Mouse (Mus musculus) large intestine, adult 2 months (tissue): ENCODE results near the gene Patj. TPM values are rescaled to one million over a fixed set of nuclear protein-coding genes. Genes with fewer than 3 reads are reported as not detected.

Experiments
- DNase-seq: peaks from one replicate; pipeline ENCODE4 v3.0.0-alpha.2; 2012; ENCODE audit warnings: low read depth, low spot score
- WGBS: fragments of 180-500 bp; shearing (Covaris S2); methylation state at CpG from one replicate; pipeline ENCODE4 v1.1.7; 2018; 5-methylcytosine and 5-hydroxymethylcytosine counted together
- polyA plus RNA-seq: library from polyadenylated mRNA; depleted of rRNA; stranded (reverse); fragments of >200 nt; gene quantifications from 2 replicates; pipeline ENCODE4 v1.2.3, GENCODE M21; 2012

Patj gene
- polyA plus RNA-seq, 1 experiment: 24.3 TPM

- 53% methylated on average over 10 of the region's 10 CpGs for WGBS
Observed at GRCm38 (mm10) chr4:98563506-98564195, 168.1 kb downstream of the Patj start.

GRCm38 (mm10) chr4:98564196-98564865 is 168.7 kb downstream of the Patj start:
- no peak for DNase-seq
- WGBS: 64% methylated on average over 6 of the region's 6 CpGs

More at GRCm38 (mm10) chr4:98563506-98564195, 168.1 kb downstream of the Patj start:
- DNase-seq: no peak

- WGBS: 92% methylated on average over 6 of the region's 6 CpGs
- no peak for DNase-seq
Observed at GRCm38 (mm10) chr4:98566741-98567140, 171.2 kb downstream of the Patj start.

GRCm38 (mm10) chr4:98567457-98567856 is 171.9 kb downstream of the Patj start:
- WGBS: 85% methylated on average over 9 of the region's 9 CpGs
- no peak for DNase-seq

- DNase-seq: no peak
- WGBS: 60% methylated on average over 4 of the region's 4 CpGs
Observed at GRCm38 (mm10) chr4:98569904-98570303, 174.3 kb downstream of the Patj start.

GRCm38 (mm10) chr4:98577275-98577674 is 181.7 kb downstream of the Patj start:
- DNase-seq: no peak

GRCm38 (mm10) chr4:98577957-98578541 is 182.5 kb downstream of the Patj start:
- DNase-seq: no peak
- 91% methylated on average over 3 of the region's 3 CpGs for WGBS

- no peak for DNase-seq
- 83% methylated on average over 8 of the region's 8 CpGs for WGBS
Observed at GRCm38 (mm10) chr4:98581456-98581855, 185.9 kb downstream of the Patj start.

GRCm38 (mm10) chr4:98584023-98584422 is 188.4 kb downstream of the Patj start:
- WGBS: 88% methylated on average over 5 of the region's 5 CpGs
- no peak for DNase-seq

GRCm38 (mm10) chr4:98586303-98586702 is 190.7 kb downstream of the Patj start:
- 78% methylated on average over 4 of the region's 4 CpGs for WGBS
- DNase-seq: no peak

- WGBS: 71% methylated on average over 2 of the region's 2 CpGs
- DNase-seq: no peak
Observed at GRCm38 (mm10) chr4:98587686-98588085, 192.1 kb downstream of the Patj start.

GRCm38 (mm10) chr4:98593961-98594360 is 198.4 kb downstream of the Patj start:
- WGBS: 100% methylated on average over 1 of the region's 1 CpGs
- no peak for DNase-seq

- no peak for DNase-seq
- 64% methylated on average over 1 of the region's 1 CpGs for WGBS
Observed at GRCm38 (mm10) chr4:98598546-98598971, 203.0 kb downstream of the Patj start.

- WGBS: 59% methylated on average over 6 of the region's 6 CpGs
Observed at GRCm38 (mm10) chr4:98599358-98599757, 203.8 kb downstream of the Patj start.

GRCm38 (mm10) chr4:98603131-98603530 is 207.5 kb downstream of the Patj start:
- WGBS: 59% methylated on average over 6 of the region's 6 CpGs
- DNase-seq: no peak

More at GRCm38 (mm10) chr4:98599358-98599757, 203.8 kb downstream of the Patj start:
- DNase-seq: no peak

GRCm38 (mm10) chr4:98610501-98610900 is 214.9 kb downstream of the Patj start:
- DNase-seq: peak; percentile 18
- 64% methylated on average over 2 of the region's 2 CpGs for WGBS

GRCm38 (mm10) chr4:98614395-98614794 is 218.8 kb downstream of the Patj start:
- 83% methylated on average over 3 of the region's 3 CpGs for WGBS
- no peak for DNase-seq

GRCm38 (mm10) chr4:98619199-98619598 is 223.6 kb downstream of the Patj start:
- 89% methylated on average over 6 of the region's 6 CpGs for WGBS
- DNase-seq: no peak

GRCm38 (mm10) chr4:98620986-98621784 is 225.6 kb downstream of the Patj start:
- no peak for DNase-seq
- 75% methylated on average over 9 of the region's 9 CpGs for WGBS

- DNase-seq: no peak
- 64% methylated on average over 1 of the region's 1 CpGs for WGBS
Observed at GRCm38 (mm10) chr4:98622180-98622579, 226.6 kb downstream of the Patj start.
